Comparison of ENCODE assay signal across 8 mouse cellular contexts in the genomic region with DNA sequence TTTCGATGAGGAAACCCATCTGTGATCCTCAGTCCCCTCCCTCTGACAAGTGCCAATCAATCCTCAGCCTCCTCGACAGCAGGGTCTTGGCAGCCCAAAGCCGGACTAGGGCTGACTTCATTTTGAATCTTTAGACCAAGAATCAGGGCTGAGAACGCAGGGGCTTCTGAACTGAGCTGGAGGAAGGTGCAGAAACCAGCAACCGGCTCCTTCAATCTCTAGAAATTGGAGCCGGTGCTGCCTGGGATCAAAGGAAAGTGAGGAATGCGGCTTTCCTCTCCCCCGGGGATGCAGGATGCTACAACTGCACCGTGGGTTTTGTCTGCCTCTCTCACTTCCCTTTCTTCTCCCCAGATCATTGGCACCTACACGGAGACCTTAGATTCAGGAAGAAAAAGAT. TPM values are rescaled to one million over a fixed set of nuclear protein-coding genes. Genes with fewer than 3 reads are reported as not detected.
DNase-seq lines count a peak whose midpoint lies in the region; ATAC-seq and TF ChIP-seq lines count a peak whose summit lies in the region.

No protein-coding gene starts in this region.

- no peak for ATAC-seq in heart, embryonic 14.5 days (ENCODE audit: insufficient number of reproducible peaks, insufficient read depth, low FRiP score, low read depth)
- no peak for ATAC-seq in intestine, embryonic 14.5 days (replicated peaks; ENCODE audit: low FRiP score, low TSS enrichment, low read depth)
- ATAC-seq in midbrain, postnatal 0 days (ENCODE audit: low FRiP score) = no peak
- ATAC-seq in erythroblast, adult 5-6 weeks (replicated peaks; ENCODE audit: low FRiP score, poor library complexity, severe bottlenecking) = no peak

- WGBS in heart, embryonic 14.5 days = 3% methylated on average over 10 of the region's 10 CpGs
- 1% methylated on average over 10 of the region's 10 CpGs for WGBS in embryonic facial prominence, embryonic 10.5 days
- WGBS in intestine, embryonic 14.5 days = 7% methylated on average over 10 of the region's 10 CpGs
- WGBS in midbrain, postnatal 0 days = 5% methylated on average over 10 of the region's 10 CpGs

- H3K4me1 ChIP-seq in heart, embryonic 14.5 days (ENCODE audit: control insufficient read depth in 2 of 2, insufficient read depth in 2 of 2, low read length in 2 of 2) = peaks cover 7 to 12% of the 10 kb centered on the region in 2 experiments
- peaks cover 47% of the 10 kb centered on the region for H3K4me1 ChIP-seq in embryonic facial prominence, embryonic 10.5 days
- H3K4me1 ChIP-seq in intestine, embryonic 14.5 days (replicated peaks; ENCODE audit: control insufficient read depth, insufficient read depth, low read length) = peaks cover 17% of the 10 kb centered on the region
- H3K4me1 ChIP-seq in midbrain, postnatal 0 days (ENCODE audit: insufficient read depth, low read length) = peaks cover 13% of the 10 kb centered on the region; the same call in 1 of the 2 replicates

- H3K4me2 ChIP-seq in heart, embryonic 14.5 days (ENCODE audit: low read length) = peak overlapping the region; percentile 89
- H3K4me2 ChIP-seq in intestine, embryonic 14.5 days (ENCODE audit: low read length) = peak overlapping the region; percentile 52
- peak overlapping the region; percentile 50 for H3K4me2 ChIP-seq in midbrain, postnatal 0 days (ENCODE audit: low read depth, low read length, poor library complexity, severe bottlenecking)

- 0 out of 2 replicates have a peak, but pooled peaks cover 3% of the 10 kb centered on the region for H3K9me3 ChIP-seq in heart, embryonic 14.5 days (ENCODE audit: control insufficient read depth, low read length)
- peaks cover 4% of the 10 kb centered on the region; the same call in 1 of the 2 replicates for H3K9me3 ChIP-seq in embryonic facial prominence, embryonic 10.5 days
- H3K9me3 ChIP-seq in intestine, embryonic 14.5 days (ENCODE audit: control insufficient read depth, low read length) = no peaks in the 10 kb centered on the region
- H3K9me3 ChIP-seq in midbrain, postnatal 0 days (ENCODE audit: low read length) = no peaks in the 10 kb centered on the region

- peak overlapping the region; percentile 69 for H3K9ac ChIP-seq in heart, embryonic 14.5 days (ENCODE audit: low read length)
- H3K9ac ChIP-seq in intestine, embryonic 14.5 days (ENCODE audit: low read length) = no peak overlapping the region
- H3K9ac ChIP-seq in midbrain, postnatal 0 days (replicated peaks; ENCODE audit: low read length, poor library complexity, severe bottlenecking) = no peak overlapping the region

- H3K4me3 ChIP-seq in heart, embryonic 14.5 days (ENCODE audit: control insufficient read depth in 1 of 2, insufficient read depth in 1 of 2, low read depth in 1 of 2, low read length in 2 of 2) = peak overlapping the region; percentile 17 to 41; a peak in 2 of 4 replicates
- H3K4me3 ChIP-seq in embryonic facial prominence, embryonic 10.5 days = peak overlapping the region; percentile 54
- peak overlapping the region; percentile 30; the same call in 1 of the 2 replicates for H3K4me3 ChIP-seq in intestine, embryonic 14.5 days (ENCODE audit: low read depth, low read length)
- H3K4me3 ChIP-seq in midbrain, postnatal 0 days (ENCODE audit: low read depth, low read length) = no peak overlapping the region

- no peak for DNase-seq in heart, adult 9 months (ENCODE audit: low spot score in 2 of 2)
- peak; percentile 51 for DNase-seq in embryonic facial prominence, embryonic 10.5 days (ENCODE audit: low spot score)
- DNase-seq in intestine, embryonic 14.5 days (ENCODE audit: low spot score) = peak; percentile 51
- DNase-seq in midbrain, postnatal 0 days (ENCODE audit: low spot score) = no peak
- DNase-seq in right cerebral cortex, postnatal 14 days = no peak
- DNase-seq in spleen, postnatal 14 days (ENCODE audit: low spot score in 2 of 2) = no peak

- H3K36me3 ChIP-seq in heart, embryonic 14.5 days (ENCODE audit: control insufficient read depth, insufficient read depth, low read length) = no peaks in the 10 kb centered on the region
- H3K36me3 ChIP-seq in embryonic facial prominence, embryonic 10.5 days (replicated peaks) = no peaks in the 10 kb centered on the region
- H3K36me3 ChIP-seq in intestine, embryonic 14.5 days (ENCODE audit: control insufficient read depth, insufficient read depth, low read length) = no peaks in the 10 kb centered on the region
- H3K36me3 ChIP-seq in midbrain, postnatal 0 days (ENCODE audit: insufficient read depth, low read length) = no peaks in the 10 kb centered on the region

- 0 out of 4 replicates have a peak overlapping the region, but pooled peaks of 1 of the 2 experiments have one; percentile 1 for H3K27ac ChIP-seq in heart, embryonic 14.5 days (replicated peaks in 1 of 2; ENCODE audit: control insufficient read depth in 1 of 2, insufficient read depth in 1 of 2, low read depth in 2 of 2, low read length in 2 of 2)
- peak overlapping the region; percentile 63 for H3K27ac ChIP-seq in embryonic facial prominence, embryonic 10.5 days (replicated peaks)
- no peak overlapping the region for H3K27ac ChIP-seq in intestine, embryonic 14.5 days (ENCODE audit: low read depth)
- no peak overlapping the region for H3K27ac ChIP-seq in midbrain, postnatal 0 days (ENCODE audit: low read depth, low read length)

- peaks cover 7% of the 10 kb centered on the region; the same call in 1 of the 2 replicates for H3K27me3 ChIP-seq in heart, embryonic 14.5 days (ENCODE audit: control insufficient read depth, insufficient read depth, low read length)
- H3K27me3 ChIP-seq in embryonic facial prominence, embryonic 10.5 days (replicated peaks; ENCODE audit: low read depth, poor library complexity, severe bottlenecking) = peaks cover 6% of the 10 kb centered on the region; the same call in 1 of the 2 replicates
- H3K27me3 ChIP-seq in intestine, embryonic 14.5 days (replicated peaks; ENCODE audit: control insufficient read depth, insufficient read depth, low read length) = no peaks in the 10 kb centered on the region
- H3K27me3 ChIP-seq in midbrain, postnatal 0 days (ENCODE audit: insufficient read depth, low read length) = no peaks in the 10 kb centered on the region

- no peak for TF ChIP-seq CTCF in midbrain, postnatal 0 days (IDR thresholded peaks at IDR 0.05)

RNA-seq across cellular contexts. Expression of gene Bcas1, which starts 27.0 kb away (rescaled TPM):
- 0.43 and 1.1 TPM in 2 replicates for polyA plus RNA-seq in heart, embryonic 14.5 days (2014; fragmentation: Nextera tagmentation; extraction: Ambion mirVana)
- 0.92 and 1.2 TPM in 2 replicates for polyA plus RNA-seq in embryonic facial prominence, embryonic 10.5 days (2016; fragmentation: Nextera tagmentation; extraction: Ambion mirVana)
- 1.8 and 1.9 TPM in 2 replicates for polyA plus RNA-seq in intestine, embryonic 14.5 days (2014; fragmentation: Nextera tagmentation; extraction: Ambion mirVana)
- 9.4 and 9.6 TPM in 2 replicates for total RNA-seq in midbrain, postnatal 0 days (2014; rRNA removed)
- polyA plus RNA-seq in midbrain, postnatal 0 days (2015; fragmentation: Nextera tagmentation; extraction: Ambion mirVana) = 7.5 and 8.5 TPM in 2 replicates
- 1.3 TPM in 1 of 2 replicates, not detected in the other for total RNA-seq in erythroblast, adult 5-6 weeks (2015; ENCODE audit: low replicate concordance)
- 1.3 TPM in 1 of 2 replicates, not detected in the other for total RNA-seq in erythroblast, adult 5-6 weeks (2017; ENCODE audit: low replicate concordance)

Comparison
In these comparisons a context has a peak if more than half of its experiments do, and no peak if none do; other contexts are left out.
1. DNase-seq: peak in embryonic facial prominence, embryonic 10.5 days (single experiment) and intestine, embryonic 14.5 days (single experiment); none in heart, adult 9 months (0 of 2), midbrain, postnatal 0 days (single experiment), right cerebral cortex, postnatal 14 days (single experiment) and spleen, postnatal 14 days (0 of 2).
2. Peak in every context shown above with its lines, with median percentiles within 50 percentile points of each other: H3K4me2 ChIP-seq.